Mouse (Mus musculus): ENCODE data around the gene Btg4. TPM values are rescaled to one million over a fixed set of nuclear protein-coding genes. Genes with fewer than 3 reads are reported as not detected.

Gene Btg4
- 0.12 and 0.17 TPM in 2 replicates for polyA plus RNA-seq (2015; fragmentation: Nextera tagmentation; extraction: Ambion mirVana)

- no peak for DNase-seq (ENCODE audit: low spot score)
Measured at GRCm38 (mm10) chr9:51060601-51061000, at the start of gene Btg4. Btg4 (plus strand) TSS chr9:51060901.

- no peak for DNase-seq (ENCODE audit: low spot score)
Measured at GRCm38 (mm10) chr9:51013644-51014043, 47.1 kb upstream of the Btg4 start.

GRCm38 (mm10) chr9:51015732-51016131 is 45.0 kb upstream of the Btg4 start:
- no peak for DNase-seq (ENCODE audit: low spot score)

- DNase-seq (ENCODE audit: low spot score) = no peak
Measured at GRCm38 (mm10) chr9:51019670-51020069, 41.0 kb upstream of the Btg4 start.

- peak; percentile 48 for DNase-seq (ENCODE audit: low spot score)
Measured at GRCm38 (mm10) chr9:51020351-51020750, 40.4 kb upstream of the Btg4 start.

GRCm38 (mm10) chr9:51021123-51021795 is 39.4 kb upstream of the Btg4 start:
- no peak for DNase-seq (ENCODE audit: low spot score)

GRCm38 (mm10) chr9:51026952-51027351 is 33.7 kb upstream of the Btg4 start:
- DNase-seq (ENCODE audit: low spot score) = no peak

GRCm38 (mm10) chr9:51030147-51030546 is 30.6 kb upstream of the Btg4 start:
- no peak for DNase-seq (ENCODE audit: low spot score)

- no peak for DNase-seq (ENCODE audit: low spot score)
Measured at GRCm38 (mm10) chr9:51031603-51032002, 29.1 kb upstream of the Btg4 start.

GRCm38 (mm10) chr9:51032291-51032690 is 28.4 kb upstream of the Btg4 start:
- no peak for DNase-seq (ENCODE audit: low spot score)

- DNase-seq (ENCODE audit: low spot score) = no peak
Measured at GRCm38 (mm10) chr9:51032785-51033529, 27.7 kb upstream of the Btg4 start.

GRCm38 (mm10) chr9:51041491-51041980 is 19.2 kb upstream of the Btg4 start:
- no peak for DNase-seq (ENCODE audit: low spot score)

GRCm38 (mm10) chr9:51042136-51042535 is 18.6 kb upstream of the Btg4 start:
- no peak for DNase-seq (ENCODE audit: low spot score)

- peak; percentile 66 for DNase-seq (ENCODE audit: low spot score)
Measured at GRCm38 (mm10) chr9:51052180-51052579, 8.5 kb upstream of the Btg4 start.

- DNase-seq (ENCODE audit: low spot score) = no peak
Measured at GRCm38 (mm10) chr9:51056360-51057324, 4.1 kb upstream of the Btg4 start.

- no peak for DNase-seq (ENCODE audit: low spot score)
Measured at GRCm38 (mm10) chr9:51058951-51059521, 1.7 kb upstream of the Btg4 start.

- no peak for DNase-seq (ENCODE audit: low spot score)
Measured at GRCm38 (mm10) chr9:51068202-51068601, 7.5 kb downstream of the Btg4 start.

- DNase-seq (ENCODE audit: low spot score) = no peak
Measured at GRCm38 (mm10) chr9:51070801-51071200, 10.1 kb downstream of the Btg4 start.

GRCm38 (mm10) chr9:51075780-51076179 is 15.1 kb downstream of the Btg4 start:
- no peak for DNase-seq (ENCODE audit: low spot score)

- peak; percentile 24 for DNase-seq (ENCODE audit: low spot score)
Measured at GRCm38 (mm10) chr9:51076300-51076978, 15.7 kb downstream of the Btg4 start.

- DNase-seq (ENCODE audit: low spot score) = peak; percentile 55
Measured at GRCm38 (mm10) chr9:51076979-51077315, 16.2 kb downstream of the Btg4 start, which contains the start of gene Layn. Layn (minus strand) TSS chr9:51077094.

Data from thymus, postnatal 0 days (tissue).